8 mouse cellular contexts compared by ENCODE assay signal in genomic region chr9:109096856-109097255, GRCm38 (mm10). TPM values are rescaled to one million over a fixed set of nuclear protein-coding genes. Genes with fewer than 3 reads are reported as not detected.
DNase-seq lines count a peak whose midpoint lies in the region; ATAC-seq and TF ChIP-seq lines count a peak whose summit lies in the region.

No protein-coding gene starts in this region.

- no peaks in the 10 kb centered on the region for H3K9me3 ChIP-seq in hindbrain, postnatal 0 days (ENCODE audit: low read length)

- ATAC-seq in hindbrain, postnatal 0 days = no peak
- no peak for ATAC-seq in cerebellum, adult (ENCODE audit: insufficient number of reproducible peaks, low FRiP score, low TSS enrichment)

- TF ChIP-seq POLR2A in thymus, adult 2 months (IDR thresholded peaks at IDR 0.05; ENCODE audit: control insufficient read depth, extremely low read depth, insufficient read depth, low read length, poor library complexity) = no peak

- WGBS in hindbrain, postnatal 0 days = 7% methylated on average over 6 of the region's 6 CpGs
- WGBS in thymus, adult 2 months = 94% methylated on average over 6 of the region's 6 CpGs

- H3K4me2 ChIP-seq in hindbrain, postnatal 0 days (ENCODE audit: low read depth, low read length) = peak overlapping the region; percentile 70

- peak; percentile 27 for DNase-seq in adrenal gland, postnatal 25 days
- DNase-seq in adrenal gland, adult 8-10 months = no peak
- DNase-seq in embryo, embryonic 11 days = peak; percentile 39
- DNase-seq in hindbrain, postnatal 0 days (ENCODE audit: low spot score) = no peak
- peak; percentile 43 for DNase-seq in mesoderm, embryonic 11.5 days (ENCODE audit: low read depth, low spot score)
- no peak for DNase-seq in thymus, adult 2 months
- DNase-seq in gastrocnemius, postnatal 10 days = no peak

- H3K9ac ChIP-seq in hindbrain, postnatal 0 days (replicated peaks; ENCODE audit: low read length) = peak overlapping the region; percentile 92

- TF ChIP-seq CTCF in hindbrain, postnatal 0 days (IDR thresholded peaks at IDR 0.05; ENCODE audit: low read depth) = no peak
- TF ChIP-seq CTCF in thymus, adult 2 months (IDR thresholded peaks at IDR 0.05; ENCODE audit: borderline replicate concordance, control insufficient read depth, extremely low read depth, insufficient read depth, low read length, poor library complexity) = no peak

- peak overlapping the region; percentile 75 for H3K4me3 ChIP-seq in hindbrain, postnatal 0 days (ENCODE audit: low read length)
- no peak overlapping the region for H3K4me3 ChIP-seq in thymus, adult 2 months (ENCODE audit: control insufficient read depth, insufficient read depth, low read length)

- peaks cover 18% of the 10 kb centered on the region; the same call in 1 of the 2 replicates for H3K4me1 ChIP-seq in hindbrain, postnatal 0 days (ENCODE audit: insufficient read depth, low read length)
- peaks cover 19% of the 10 kb centered on the region for H3K4me1 ChIP-seq in thymus, adult 2 months (replicated peaks; ENCODE audit: control insufficient read depth, insufficient read depth, low read length)

- no peaks in the 10 kb centered on the region for H3K27me3 ChIP-seq in hindbrain, postnatal 0 days (ENCODE audit: insufficient read depth, low read length)
- H3K27me3 ChIP-seq in thymus, adult 2 months (ENCODE audit: control insufficient read depth, insufficient read depth, low read length) = no peaks in the 10 kb centered on the region

- H3K36me3 ChIP-seq in hindbrain, postnatal 0 days (ENCODE audit: insufficient read depth, low read length) = peaks cover 3% of the 10 kb centered on the region; the same call in 1 of the 2 replicates
- H3K36me3 ChIP-seq in thymus, adult 2 months (ENCODE audit: control insufficient read depth, insufficient read depth, low read length) = no peaks in the 10 kb centered on the region

- H3K27ac ChIP-seq in hindbrain, postnatal 0 days = peak overlapping the region; percentile 99
- H3K27ac ChIP-seq in thymus, adult 2 months (ENCODE audit: control insufficient read depth, insufficient read depth, low read length) = no peak overlapping the region

RNA-seq across cellular contexts. Expression of gene Plxnb1, which starts 1.7 kb away (rescaled TPM):
- 122 and 223 TPM in 2 replicates for total RNA-seq in adrenal gland, postnatal 25 days (2021)
- total RNA-seq in adrenal gland, adult 8-10 months (2022) = 100 to 1,000 TPM; 128 to 173 (median 140) TPM
- 82.3 and 84.4 TPM in 2 replicates for total RNA-seq in hindbrain, postnatal 0 days (2014; rRNA removed)
- 8.7 and 11.2 TPM in 2 replicates for polyA plus RNA-seq in hindbrain, postnatal 0 days (2015; fragmentation: Nextera tagmentation; extraction: Ambion mirVana)
- polyA plus RNA-seq in thymus, adult 2 months (2012; rRNA removed) = 22.4 and 25.6 TPM in 2 replicates
- 1 to 10 TPM; 3.5 to 6.2 TPM for total RNA-seq in gastrocnemius, postnatal 10 days (2021)

RNA-seq across cellular contexts. Expression of gene Tma7, which starts 14.5 kb away (rescaled TPM):
- total RNA-seq in adrenal gland, postnatal 25 days (2021) = 370 and 418 TPM in 2 replicates
- 100 to 1,000 TPM; 342 to 453 (median 370) TPM for total RNA-seq in adrenal gland, adult 8-10 months (2022)
- total RNA-seq in hindbrain, postnatal 0 days (2014; rRNA removed) = 56.2 and 73.8 TPM in 2 replicates
- polyA plus RNA-seq in hindbrain, postnatal 0 days (2015; fragmentation: Nextera tagmentation; extraction: Ambion mirVana) = 764 and 779 TPM in 2 replicates
- polyA plus RNA-seq in thymus, adult 2 months (2012; rRNA removed) = 31.4 and 52.2 TPM in 2 replicates
- total RNA-seq in gastrocnemius, postnatal 10 days (2021) = 100 to 1,000 TPM; 213 to 219 TPM

RNA-seq across cellular contexts. Expression of gene Ccdc51, which starts 14.6 kb away (rescaled TPM):
- 15.7 and 21.0 TPM in 2 replicates for total RNA-seq in adrenal gland, postnatal 25 days (2021)
- total RNA-seq in adrenal gland, adult 8-10 months (2022) = 10 to 100 TPM; 17.3 to 20.0 (median 18.7) TPM
- total RNA-seq in hindbrain, postnatal 0 days (2014; rRNA removed) = 7.8 and 8.4 TPM in 2 replicates
- polyA plus RNA-seq in hindbrain, postnatal 0 days (2015; fragmentation: Nextera tagmentation; extraction: Ambion mirVana) = 5.1 and 6.7 TPM in 2 replicates
- polyA plus RNA-seq in thymus, adult 2 months (2012; rRNA removed) = 11.7 and 11.9 TPM in 2 replicates
- 1 to 10 TPM; 7.1 to 7.6 TPM for total RNA-seq in gastrocnemius, postnatal 10 days (2021)

RNA-seq across cellular contexts. Expression of gene Atrip, which starts 22.9 kb away (rescaled TPM):
- 18.1 and 20.5 TPM in 2 replicates for total RNA-seq in adrenal gland, postnatal 25 days (2021)
- 10 to 100 TPM; 16.3 to 27.7 (median 22.2) TPM for total RNA-seq in adrenal gland, adult 8-10 months (2022)
- 39.5 and 52.3 TPM in 2 replicates for total RNA-seq in hindbrain, postnatal 0 days (2014; rRNA removed)
- polyA plus RNA-seq in hindbrain, postnatal 0 days (2015; fragmentation: Nextera tagmentation; extraction: Ambion mirVana) = 30.6 and 32.2 TPM in 2 replicates
- 37.9 and 39.9 TPM in 2 replicates for polyA plus RNA-seq in thymus, adult 2 months (2012; rRNA removed)
- total RNA-seq in gastrocnemius, postnatal 10 days (2021) = 10 to 100 TPM in 1 of 2 experiments, 1 to 10 TPM in 1; 7.6 to 11.6 TPM

RNA-seq across cellular contexts. Expression of gene Trex1, which starts 37.3 kb away (rescaled TPM):
- 18.8 and 23.3 TPM in 2 replicates for total RNA-seq in adrenal gland, postnatal 25 days (2021)
- 10 to 100 TPM; 19.0 to 25.3 (median 21.7) TPM for total RNA-seq in adrenal gland, adult 8-10 months (2022)
- total RNA-seq in hindbrain, postnatal 0 days (2014; rRNA removed) = 20.1 and 32.6 TPM in 2 replicates
- polyA plus RNA-seq in hindbrain, postnatal 0 days (2015; fragmentation: Nextera tagmentation; extraction: Ambion mirVana) = 14.3 and 14.4 TPM in 2 replicates
- 210 and 228 TPM in 2 replicates for polyA plus RNA-seq in thymus, adult 2 months (2012; rRNA removed)
- 10 to 100 TPM; 10.8 to 11.4 TPM for total RNA-seq in gastrocnemius, postnatal 10 days (2021)

Comparison
In these comparisons a context has a peak if more than half of its experiments do, and no peak if none do; other contexts are left out.
1. DNase-seq: peak in adrenal gland, postnatal 25 days (single experiment), embryo, embryonic 11 days (single experiment) and mesoderm, embryonic 11.5 days (single experiment); none in adrenal gland, adult 8-10 months (single experiment), hindbrain, postnatal 0 days (single experiment), thymus, adult 2 months (single experiment) and gastrocnemius, postnatal 10 days (single experiment).
2. RNA of gene Plxnb1, which starts 1.7 kb away (total RNA-seq): 122 to 223 TPM in adrenal gland, postnatal 25 days, 128 to 173 TPM in adrenal gland, adult 8-10 months and 82.3 to 84.4 TPM in hindbrain, postnatal 0 days; 3.5 to 6.2 TPM in gastrocnemius, postnatal 10 days; every median in the first group is over 10 times any median in the second.